Mouse (Mus musculus) erythroblast, embryonic 14.5 days (primary cell): ENCODE measurements around the gene Agl. TPM values are rescaled to one million over a fixed set of nuclear protein-coding genes. Genes with fewer than 3 reads are reported as not detected.

Experiments
- H3K27me3 ChIP-seq: 2 replicates; pipeline ENCODE4 v1.6.1; 2012; ENCODE audit warnings: inconsistent platforms; ENCODE audit not compliant: control insufficient read depth
- H3K36me3 ChIP-seq: 2 replicates; pipeline ENCODE4 v1.6.1; 2012; ENCODE audit warnings: mild to moderate bottlenecking, inconsistent platforms; ENCODE audit not compliant: control insufficient read depth
- H3K4me1 ChIP-seq: 2 replicates; pipeline ENCODE4 v1.6.1; 2012; ENCODE audit warnings: inconsistent platforms; ENCODE audit not compliant: control insufficient read depth
- H3K4me3 ChIP-seq: replicated peaks from 2 replicates; pipeline ENCODE3; 2012; ENCODE audit warnings: moderate library complexity, mild to moderate bottlenecking, inconsistent platforms
- H3K9me3 ChIP-seq: 2 replicates; pipeline ENCODE4 v1.6.1; 2012; ENCODE audit warnings: low read length, inconsistent platforms, mixed read lengths; ENCODE audit not compliant: control insufficient read depth
- GATA1 ChIP-seq: IDR thresholded peaks from 2 replicates; pipeline ENCODE4 v1.6.1; 2012; ENCODE audit warnings: low read length, inconsistent platforms, mixed read lengths
- TAL1 ChIP-seq: IDR thresholded peaks from 3 replicates; pipeline ENCODE4 v1.6.1; 2012; ENCODE audit warnings: low read length, inconsistent platforms, mixed read lengths
- polyA plus RNA-seq: library from polyadenylated mRNA; stranded (reverse); fragments of >175 nt; gene quantifications from 2 replicates; pipeline ENCODE4 v1.2.3, GENCODE M21; 2012

Agl gene
- not detected in 2 replicates for polyA plus RNA-seq

- no peaks in the 10 kb centered on the region for H3K9me3 ChIP-seq
- no peaks in the 10 kb centered on the region for H3K36me3 ChIP-seq
- peaks cover 20% of the 10 kb centered on the region for H3K4me1 ChIP-seq
- no peak for TF ChIP-seq GATA1
- no peak for TF ChIP-seq TAL1
- H3K4me3 ChIP-seq: peak within 1 kb of the TSS; percentile 81
- H3K27me3 ChIP-seq: no peaks in the 10 kb centered on the region
These were observed at the start of gene Agl for GRCm38 (mm10) chr3:116807811-116808506. Gene Agl (minus strand): TSS chr3:116808166.

- H3K27me3 ChIP-seq: no peaks in the 10 kb centered on the region
- no peaks in the 10 kb centered on the region for H3K9me3 ChIP-seq
- H3K36me3 ChIP-seq: no peaks in the 10 kb centered on the region; the same call in 1 of the 2 replicates
- peaks cover 55% of the 10 kb centered on the region for H3K4me1 ChIP-seq
- H3K4me3 ChIP-seq: no peak overlapping the region
- TF ChIP-seq GATA1: no peak
These were observed 49.6 kb upstream of the Agl start for GRCm38 (mm10) chr3:116857611-116858010.

GRCm38 (mm10) chr3:116852421-116852820, 44.5 kb upstream of the Agl start:
- Histone ChIP-seq H3K27me3 (peaks cover 6% of the 10 kb centered on the region; the same call in 1 of the 2 replicates), H3K4me3 (no peak overlapping the region), H3K9me3 (no peaks in the 10 kb centered on the region), H3K36me3 (no peaks in the 10 kb centered on the region), H3K4me1 (peaks cover 21% of the 10 kb centered on the region)
- TF ChIP-seq TAL1: no peak
- no peak for TF ChIP-seq GATA1

- Histone ChIP-seq H3K4me3 (no peak overlapping the region), H3K4me1 (peaks cover 28% of the 10 kb centered on the region), H3K36me3 (no peaks in the 10 kb centered on the region), H3K9me3 (no peaks in the 10 kb centered on the region), H3K27me3 (peaks cover 6% of the 10 kb centered on the region; the same call in 1 of the 2 replicates)
- TF ChIP-seq TAL1 (no peak), GATA1 (no peak)
These were observed 42.4 kb upstream of the Agl start for GRCm38 (mm10) chr3:116850376-116850775.

GRCm38 (mm10) chr3:116848936-116849335, 41.0 kb upstream of the Agl start:
- peaks cover 6% of the 10 kb centered on the region; the same call in 1 of the 2 replicates for H3K27me3 ChIP-seq
- H3K36me3 ChIP-seq: no peaks in the 10 kb centered on the region
- peaks cover 29% of the 10 kb centered on the region for H3K4me1 ChIP-seq
- no peak for TF ChIP-seq TAL1
- TF ChIP-seq GATA1: no peak
- H3K4me3 ChIP-seq: no peak overlapping the region
- no peaks in the 10 kb centered on the region for H3K9me3 ChIP-seq

- TF ChIP-seq TAL1 (no peak), GATA1 (no peak)
- H3K36me3 ChIP-seq: no peaks in the 10 kb centered on the region
- H3K4me3 ChIP-seq: no peak overlapping the region
- H3K27me3 ChIP-seq: peaks cover 6% of the 10 kb centered on the region; the same call in 1 of the 2 replicates
- peaks cover 29% of the 10 kb centered on the region for H3K4me1 ChIP-seq
- no peaks in the 10 kb centered on the region for H3K9me3 ChIP-seq
These were observed 40.1 kb upstream of the Agl start for GRCm38 (mm10) chr3:116848099-116848498.

GRCm38 (mm10) chr3:116846084-116846483, 38.1 kb upstream of the Agl start:
- Histone ChIP-seq H3K36me3 (no peaks in the 10 kb centered on the region), H3K27me3 (peaks cover 3% of the 10 kb centered on the region; the same call in 1 of the 2 replicates), H3K4me3 (no peak overlapping the region), H3K9me3 (no peaks in the 10 kb centered on the region), H3K4me1 (peaks cover 31% of the 10 kb centered on the region)
- TF ChIP-seq TAL1: no peak
- peak; percentile 44; the same call in 1 of the 2 replicates for TF ChIP-seq GATA1

GRCm38 (mm10) chr3:116844880-116845579, 37.1 kb upstream of the Agl start:
- TF ChIP-seq TAL1 (no peak), GATA1 (no peak)
- Histone ChIP-seq H3K4me3 (no peak overlapping the region), H3K9me3 (no peaks in the 10 kb centered on the region), H3K27me3 (no peaks in the 10 kb centered on the region), H3K36me3 (no peaks in the 10 kb centered on the region), H3K4me1 (peaks cover 35% of the 10 kb centered on the region)

GRCm38 (mm10) chr3:116841311-116841710, 33.3 kb upstream of the Agl start:
- no peak overlapping the region for H3K4me3 ChIP-seq
- H3K36me3 ChIP-seq: no peaks in the 10 kb centered on the region
- no peaks in the 10 kb centered on the region for H3K9me3 ChIP-seq
- no peaks in the 10 kb centered on the region for H3K27me3 ChIP-seq
- peaks cover 28% of the 10 kb centered on the region for H3K4me1 ChIP-seq
- TF ChIP-seq GATA1 (no peak), TAL1 (no peak)
